Mouse (Mus musculus): ENCODE results near the gene Wdr5b. TPM values are rescaled to one million over a fixed set of nuclear protein-coding genes. Genes with fewer than 3 reads are reported as not detected.
A peak's percentile ranks its signal among the peaks of the same experiment; 100 is the strongest.
"Not testable (repeated sequence)": the region's sequence is repeated elsewhere in the genome, so short reads cannot be mapped to it uniquely, and the experiment has no call there.

Gene Wdr5b
- polyA plus RNA-seq (2015; fragmentation: Nextera tagmentation; extraction: Ambion mirVana): 9.9 and 10.2 TPM in 2 replicates

DNA sequence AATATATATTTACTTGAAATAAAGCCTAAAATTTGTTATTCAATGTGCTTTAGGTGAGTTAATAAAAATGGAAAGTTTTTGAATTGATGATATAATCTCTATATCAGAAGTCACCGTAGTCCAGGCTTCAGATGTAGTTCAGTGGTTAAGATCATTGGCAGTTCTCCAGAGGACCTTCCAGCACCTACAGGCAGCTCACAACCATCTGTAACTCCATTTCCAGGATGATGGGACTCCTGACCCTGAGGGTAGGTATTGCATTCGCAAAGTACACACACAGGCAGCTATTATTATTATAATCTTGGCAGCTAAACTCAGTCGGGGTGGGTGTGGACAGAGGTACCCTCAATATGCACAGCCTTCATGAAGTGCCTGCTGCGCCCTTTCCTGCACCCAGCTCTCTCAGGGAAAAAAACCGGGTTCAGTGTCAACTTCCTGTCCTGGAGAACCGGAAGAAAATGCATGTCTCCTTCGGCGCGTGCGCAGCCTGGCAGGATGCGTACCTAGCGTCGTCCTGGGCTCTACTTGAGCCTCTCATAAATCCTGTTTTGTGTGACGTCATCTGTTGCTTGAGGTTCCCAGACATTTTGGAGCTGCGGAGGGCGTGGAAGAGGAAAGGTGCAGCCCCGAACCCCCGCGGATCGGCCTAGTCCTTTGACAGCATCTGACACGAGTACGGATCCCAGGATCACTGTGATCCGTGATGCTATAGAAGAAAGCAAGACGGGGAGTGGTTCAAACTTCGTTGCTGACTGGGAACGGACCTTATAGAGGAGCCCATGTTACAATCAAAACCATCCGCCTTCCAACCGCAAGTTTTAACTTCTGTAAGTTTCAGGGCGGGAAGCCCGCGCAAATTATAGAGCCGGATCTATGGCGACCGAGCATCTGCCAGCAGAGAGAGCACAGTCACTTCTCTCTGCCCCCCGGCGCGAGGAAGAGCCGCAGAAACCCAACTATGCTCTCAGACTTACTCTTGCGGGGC is at the start of gene Wdr5b:
Gene Wdr5b (plus strand): TSS at position 551 of the 985 bp plus-strand sequence.
- Histone ChIP-seq H3K9me3 (ENCODE audit: control insufficient read depth, low read length) (no peaks in the 10 kb centered on the region), H3K36me3 (ENCODE audit: control insufficient read depth, insufficient read depth, low read length) (peaks cover 14% of the 10 kb centered on the region), H3K4me2 (ENCODE audit: low read depth, low read length) (peak within 1 kb of the TSS; percentile 82), H3K4me1 (replicated peaks; ENCODE audit: control insufficient read depth, insufficient read depth, low read length) (peaks cover 8% of the 10 kb centered on the region), H3K4me3 (ENCODE audit: low read length) (peak within 1 kb of the TSS; percentile 63), H3K9ac (ENCODE audit: low read length) (peak within 1 kb of the TSS; percentile 79), H3K27me3 (ENCODE audit: control insufficient read depth, insufficient read depth, low read depth, low read length) (no peaks in the 10 kb centered on the region), H3K27ac (ENCODE audit: low read length) (peak within 1 kb of the TSS; percentile 74)
- peak; percentile 98 for ATAC-seq (ENCODE audit: low read depth)
- WGBS: 3% methylated on average over 39 of the region's 39 CpGs

DNA sequence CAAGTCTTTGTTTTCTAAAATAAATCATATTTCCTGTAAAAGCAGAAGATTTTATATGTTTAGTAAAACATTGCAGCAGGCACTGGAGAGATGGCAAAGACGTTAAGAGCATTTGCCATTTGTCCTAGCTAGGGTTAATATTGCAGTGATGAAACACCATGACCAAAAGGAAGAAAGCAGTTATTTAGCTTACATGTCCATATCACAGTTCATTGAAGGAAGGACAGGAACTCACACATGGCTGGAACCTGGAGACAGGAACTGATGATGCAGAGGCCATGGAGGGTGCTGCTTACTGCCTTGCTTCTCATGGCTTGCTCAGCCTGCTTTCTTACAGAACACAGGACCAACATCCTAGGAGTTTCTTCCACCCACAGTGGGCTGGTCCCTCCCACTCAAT is 48.6 kb upstream of the Wdr5b start:
- no peak overlapping the region for H3K27ac ChIP-seq (ENCODE audit: low read length)
- 0 out of 2 replicates have a peak, but pooled peaks cover 2% of the 10 kb centered on the region for H3K4me1 ChIP-seq (replicated peaks; ENCODE audit: control insufficient read depth, insufficient read depth, low read length)
- no peak overlapping the region for H3K9ac ChIP-seq (ENCODE audit: low read length)
- no peak overlapping the region for H3K4me3 ChIP-seq (ENCODE audit: low read length)
- no peaks in the 10 kb centered on the region for H3K27me3 ChIP-seq (ENCODE audit: control insufficient read depth, insufficient read depth, low read depth, low read length)
- no peak for ATAC-seq (ENCODE audit: low read depth)
- 47% methylated on average over 1 of the region's 1 CpGs for WGBS
- H3K9me3 ChIP-seq (ENCODE audit: control insufficient read depth, low read length): no peaks in the 10 kb centered on the region
- H3K4me2 ChIP-seq (ENCODE audit: low read depth, low read length): no peak overlapping the region
- H3K36me3 ChIP-seq (ENCODE audit: control insufficient read depth, insufficient read depth, low read length): no peaks in the 10 kb centered on the region; the same call in 1 of the 2 replicates

DNA sequence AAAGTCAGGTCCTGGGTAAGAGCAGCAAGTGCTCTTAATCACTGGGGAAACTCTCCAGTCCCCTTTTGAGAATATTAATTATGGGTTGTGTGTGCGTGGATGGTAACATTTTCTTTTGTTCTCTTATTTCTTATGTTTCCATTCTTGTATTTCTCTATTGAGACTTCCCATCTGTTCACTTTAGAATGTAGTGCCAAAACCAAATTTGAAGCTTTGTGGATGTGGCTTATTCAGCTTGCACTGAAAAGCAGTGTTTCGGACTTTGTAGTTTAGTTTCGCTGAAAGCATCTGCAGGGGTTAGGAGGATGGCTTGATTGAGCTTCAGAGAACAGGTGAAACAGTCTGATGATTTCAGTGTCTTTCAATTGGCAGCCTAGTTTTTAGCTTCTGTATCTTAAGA is 47.7 kb upstream of the Wdr5b start:
- no peak overlapping the region for H3K4me2 ChIP-seq (ENCODE audit: low read depth, low read length)
- 87% methylated on average over 3 of the region's 3 CpGs for WGBS
- no peak overlapping the region for H3K9ac ChIP-seq (ENCODE audit: low read length)
- 0 out of 2 replicates have a peak, but pooled peaks cover 2% of the 10 kb centered on the region for H3K4me1 ChIP-seq (replicated peaks; ENCODE audit: control insufficient read depth, insufficient read depth, low read length)
- H3K27me3 ChIP-seq (ENCODE audit: control insufficient read depth, insufficient read depth, low read depth, low read length): no peaks in the 10 kb centered on the region
- ATAC-seq (ENCODE audit: low read depth): no peak
- H3K36me3 ChIP-seq (ENCODE audit: control insufficient read depth, insufficient read depth, low read length): no peaks in the 10 kb centered on the region; the same call in 1 of the 2 replicates
- no peaks in the 10 kb centered on the region for H3K9me3 ChIP-seq (ENCODE audit: control insufficient read depth, low read length)
- no peak overlapping the region for H3K4me3 ChIP-seq (ENCODE audit: low read length)
- H3K27ac ChIP-seq (ENCODE audit: low read length): no peak overlapping the region

DNA sequence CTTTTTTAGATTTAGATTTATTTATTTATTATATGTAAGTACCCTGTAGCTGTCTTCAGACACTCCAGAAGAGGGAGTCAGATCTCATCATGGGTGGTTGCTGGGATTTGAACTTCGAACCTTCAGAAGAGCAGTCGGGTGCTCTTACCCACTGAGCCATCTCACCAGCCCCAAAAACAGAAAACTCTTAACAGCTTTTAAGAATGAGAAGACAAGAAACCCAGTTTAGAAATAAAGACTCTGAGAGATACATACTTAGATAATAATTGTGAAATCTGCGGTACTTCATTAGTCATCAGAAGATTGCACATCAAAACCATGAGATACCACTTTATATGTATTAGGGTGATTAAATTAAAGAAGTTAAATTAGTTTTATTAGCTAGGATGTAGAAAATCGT is 42.1 kb upstream of the Wdr5b start:
- ATAC-seq (ENCODE audit: low read depth); H3K4me2 ChIP-seq (ENCODE audit: low read depth, low read length); H3K27ac ChIP-seq (ENCODE audit: low read length); H3K4me3 ChIP-seq (ENCODE audit: low read length); H3K36me3 ChIP-seq (ENCODE audit: control insufficient read depth, insufficient read depth, low read length); H3K9me3 ChIP-seq (ENCODE audit: control insufficient read depth, low read length); H3K4me1 ChIP-seq (replicated peaks; ENCODE audit: control insufficient read depth, insufficient read depth, low read length); H3K9ac ChIP-seq (ENCODE audit: low read length); H3K27me3 ChIP-seq (ENCODE audit: control insufficient read depth, insufficient read depth, low read depth, low read length): not testable (repeated sequence)
- 90% methylated on average over 4 of the region's 4 CpGs for WGBS

DNA sequence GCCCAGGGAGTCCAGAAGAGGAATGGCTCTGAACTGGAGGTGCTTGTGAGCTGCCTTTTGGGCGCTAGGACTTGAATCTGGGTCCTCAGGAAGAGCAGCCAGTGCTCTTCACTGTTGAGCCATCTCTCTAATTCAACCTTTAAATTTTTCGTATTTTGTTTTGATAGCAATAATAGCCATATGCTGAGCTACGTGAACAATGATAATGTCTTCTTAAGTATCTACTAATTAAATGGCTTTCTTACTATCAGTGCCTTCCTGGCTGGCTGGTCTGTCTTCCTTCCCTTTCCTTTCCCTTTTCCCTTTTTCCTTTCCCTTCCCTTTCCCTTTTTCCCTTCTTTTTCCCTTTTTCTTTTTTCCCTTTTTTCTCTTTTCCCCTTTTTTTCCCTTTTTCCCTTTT is 32.6 kb upstream of the Wdr5b start:
- H3K27me3 ChIP-seq (ENCODE audit: control insufficient read depth, insufficient read depth, low read depth, low read length): no peaks in the 10 kb centered on the region
- no peak overlapping the region for H3K27ac ChIP-seq (ENCODE audit: low read length)
- no peaks in the 10 kb centered on the region for H3K4me1 ChIP-seq (replicated peaks; ENCODE audit: control insufficient read depth, insufficient read depth, low read length)
- H3K36me3 ChIP-seq (ENCODE audit: control insufficient read depth, insufficient read depth, low read length): 0 out of 2 replicates have a peak, but pooled peaks cover 2% of the 10 kb centered on the region
- WGBS: 91% methylated on average over 3 of the region's 3 CpGs
- H3K4me3 ChIP-seq (ENCODE audit: low read length): no peak overlapping the region
- ATAC-seq (ENCODE audit: low read depth): no peak
- H3K9ac ChIP-seq (ENCODE audit: low read length): no peak overlapping the region
- no peak overlapping the region for H3K4me2 ChIP-seq (ENCODE audit: low read depth, low read length)
- H3K9me3 ChIP-seq (ENCODE audit: control insufficient read depth, low read length): no peaks in the 10 kb centered on the region

DNA sequence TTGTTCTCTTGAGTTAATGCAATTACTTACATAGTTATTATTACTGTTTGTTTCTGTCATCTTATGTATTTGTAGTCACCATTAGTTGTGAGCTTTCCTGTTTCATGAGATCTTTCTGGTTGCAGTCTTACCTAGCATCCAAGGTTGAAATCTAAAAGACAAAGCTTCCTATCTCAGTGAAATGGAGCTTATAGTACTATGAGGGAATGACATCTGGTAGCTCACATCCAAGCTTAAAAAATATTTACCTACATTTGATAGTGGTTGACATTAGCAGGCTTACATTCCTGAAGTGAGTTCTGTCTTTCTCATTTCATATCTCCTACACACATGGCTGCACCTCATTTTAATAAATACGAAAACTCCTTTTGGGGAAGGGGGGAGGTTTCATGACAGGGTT is 24.7 kb upstream of the Wdr5b start:
- Histone ChIP-seq H3K9me3 (ENCODE audit: control insufficient read depth, low read length) (no peaks in the 10 kb centered on the region), H3K36me3 (ENCODE audit: control insufficient read depth, insufficient read depth, low read length) (peaks cover 6% of the 10 kb centered on the region; the same call in 1 of the 2 replicates), H3K4me2 (ENCODE audit: low read depth, low read length) (no peak overlapping the region), H3K4me1 (replicated peaks; ENCODE audit: control insufficient read depth, insufficient read depth, low read length) (no peaks in the 10 kb centered on the region), H3K9ac (ENCODE audit: low read length) (no peak overlapping the region), H3K4me3 (ENCODE audit: low read length) (no peak overlapping the region), H3K27ac (ENCODE audit: low read length) (no peak overlapping the region), H3K27me3 (ENCODE audit: control insufficient read depth, insufficient read depth, low read depth, low read length) (no peaks in the 10 kb centered on the region)
- 100% methylated on average over 1 of the region's 1 CpGs for WGBS
- ATAC-seq (ENCODE audit: low read depth): no peak

DNA sequence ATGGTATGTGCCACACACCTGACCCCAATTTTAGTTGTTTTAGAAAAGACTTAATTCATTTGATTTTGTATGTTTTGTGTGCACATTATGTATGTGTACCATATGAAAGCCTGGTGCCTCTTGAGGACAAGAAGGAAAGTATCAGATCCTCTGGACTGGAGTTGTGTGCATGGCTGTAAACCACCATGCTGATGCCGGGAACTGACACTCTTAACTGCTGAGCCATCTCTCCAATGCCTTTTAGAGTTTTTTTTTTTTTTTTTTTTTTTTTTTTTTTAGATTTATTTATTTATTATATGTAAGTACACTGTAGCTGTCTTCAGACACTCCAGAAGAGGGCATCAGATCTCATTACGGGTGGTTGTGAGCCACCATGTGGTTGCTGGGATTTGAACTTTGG is 12.9 kb upstream of the Wdr5b start:
- not testable (repeated sequence) for H3K9me3 ChIP-seq (ENCODE audit: control insufficient read depth, low read length); H3K4me1 ChIP-seq (replicated peaks; ENCODE audit: control insufficient read depth, insufficient read depth, low read length); ATAC-seq (ENCODE audit: low read depth); H3K9ac ChIP-seq (ENCODE audit: low read length); H3K4me2 ChIP-seq (ENCODE audit: low read depth, low read length); H3K27me3 ChIP-seq (ENCODE audit: control insufficient read depth, insufficient read depth, low read depth, low read length); H3K4me3 ChIP-seq (ENCODE audit: low read length); H3K27ac ChIP-seq (ENCODE audit: low read length)
- 70% methylated on average over 1 of the region's 2 CpGs for WGBS
- peaks cover 13% of the 10 kb centered on the region for H3K36me3 ChIP-seq (ENCODE audit: control insufficient read depth, insufficient read depth, low read length)

DNA sequence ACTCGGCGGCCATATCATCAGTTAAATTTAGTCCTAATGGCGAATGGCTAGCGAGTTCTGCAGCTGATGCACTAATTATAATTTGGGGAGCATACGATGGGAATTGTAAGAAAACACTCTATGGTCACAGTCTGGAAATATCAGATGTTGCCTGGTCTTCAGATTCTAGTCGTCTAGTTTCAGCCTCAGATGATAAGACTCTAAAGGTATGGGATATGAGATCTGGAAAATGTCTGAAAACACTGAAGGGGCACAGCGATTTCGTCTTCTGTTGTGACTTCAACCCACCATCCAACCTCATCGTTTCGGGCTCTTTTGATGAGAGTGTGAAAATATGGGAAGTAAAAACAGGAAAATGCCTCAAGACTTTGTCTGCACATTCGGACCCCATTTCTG is 633 bp downstream of the Wdr5b start:
- no peak for ATAC-seq (ENCODE audit: low read depth)
- peak overlapping the region; percentile 79 for H3K9ac ChIP-seq (ENCODE audit: low read length)
- H3K4me1 ChIP-seq (replicated peaks; ENCODE audit: control insufficient read depth, insufficient read depth, low read length): peaks cover 8% of the 10 kb centered on the region
- no peaks in the 10 kb centered on the region for H3K27me3 ChIP-seq (ENCODE audit: control insufficient read depth, insufficient read depth, low read depth, low read length)
- peaks cover 15% of the 10 kb centered on the region for H3K36me3 ChIP-seq (ENCODE audit: control insufficient read depth, insufficient read depth, low read length)
- H3K4me3 ChIP-seq (ENCODE audit: low read length): peak overlapping the region; percentile 63
- 23% methylated on average over 11 of the region's 11 CpGs for WGBS
- peak overlapping the region; percentile 82 for H3K4me2 ChIP-seq (ENCODE audit: low read depth, low read length)
- H3K9me3 ChIP-seq (ENCODE audit: control insufficient read depth, low read length): no peaks in the 10 kb centered on the region
- peak overlapping the region; percentile 74 for H3K27ac ChIP-seq (ENCODE audit: low read length)

DNA sequence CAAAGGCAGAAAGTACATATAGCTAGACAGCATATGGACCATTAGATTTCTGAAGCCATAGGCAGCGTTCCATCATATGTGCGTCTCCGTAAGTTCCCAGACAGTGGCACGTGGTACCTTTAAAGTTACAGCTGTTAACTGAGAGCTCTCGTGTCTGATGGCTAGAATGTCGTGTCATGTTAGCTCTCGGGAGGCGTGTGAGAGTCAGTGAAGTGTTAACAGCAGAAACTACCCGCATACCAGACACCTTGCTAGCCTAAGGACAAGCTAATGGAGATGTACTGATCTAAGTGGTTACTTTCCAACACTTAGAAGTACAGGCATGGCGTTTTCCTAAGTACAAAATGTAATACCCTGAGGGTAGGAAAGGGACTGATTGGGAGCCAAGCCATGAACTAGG is 2.1 kb downstream of the Wdr5b start:
- H3K9me3 ChIP-seq (ENCODE audit: control insufficient read depth, low read length): no peaks in the 10 kb centered on the region
- 79% methylated on average over 10 of the region's 10 CpGs for WGBS
- H3K4me1 ChIP-seq (replicated peaks; ENCODE audit: control insufficient read depth, insufficient read depth, low read length): peaks cover 8% of the 10 kb centered on the region
- ATAC-seq (ENCODE audit: low read depth): no peak
- H3K36me3 ChIP-seq (ENCODE audit: control insufficient read depth, insufficient read depth, low read length): peaks cover 23% of the 10 kb centered on the region
- H3K9ac ChIP-seq (ENCODE audit: low read length): no peak overlapping the region
- no peak overlapping the region for H3K4me2 ChIP-seq (ENCODE audit: low read depth, low read length)
- no peak overlapping the region for H3K27ac ChIP-seq (ENCODE audit: low read length)
- H3K27me3 ChIP-seq (ENCODE audit: control insufficient read depth, insufficient read depth, low read depth, low read length): no peaks in the 10 kb centered on the region
- no peak overlapping the region for H3K4me3 ChIP-seq (ENCODE audit: low read length)
